Mouse (Mus musculus) T-helper 1 cell (primary cell): ENCODE data around the gene Hist1h3e.
"Not testable (repeated sequence)": the region's sequence is repeated elsewhere in the genome, so short reads cannot be mapped to it uniquely, and the experiment has no call there.

Experiments
- in situ Hi-C: fragments of 300-600 bp; cut with MboI, MseI; formaldehyde crosslinking; loops from one replicate; pipeline ENCODE4 v1.15.1; 2025; ENCODE audit warnings: high pct_unique_total_duplicates

Hist1h3e gene

GRCm38 (mm10) chr13:23561883-23562659 lies at the start of gene Hist1h3e:
Hist1h3e (minus strand) TSS chr13:23562369.
- in situ Hi-C loops: not testable (repeated sequence)

- in situ Hi-C loops: no loop called here
Observed at GRCm38 (mm10) chr13:23611638-23612037, 49.5 kb upstream of the Hist1h3e start.

- in situ Hi-C loops: no loop called here
Observed at GRCm38 (mm10) chr13:23610393-23610792, 48.2 kb upstream of the Hist1h3e start.

- in situ Hi-C loops: loop anchor here (10.0 kb wide), 2 partner anchors 755 to 1395 kb away; partner anchors contain the start of gene Vmn1r211
Observed at GRCm38 (mm10) chr13:23609844-23610243, 47.7 kb upstream of the Hist1h3e start.

- in situ Hi-C loops: loop anchor here (10.0 kb wide), 2 partner anchors 754 to 1396 kb away; partner anchors contain the start of gene Vmn1r211
Observed at GRCm38 (mm10) chr13:23609209-23609608, 47.0 kb upstream of the Hist1h3e start.

GRCm38 (mm10) chr13:23605052-23605451 lies 42.9 kb upstream of the Hist1h3e start:
- in situ Hi-C loops: loop anchor here (10.0 kb wide), 2 partner anchors 750 to 1400 kb away; partner anchors contain the start of gene Vmn1r211

- in situ Hi-C loops: loop anchor here (10.0 kb wide), 2 partner anchors 750 to 1400 kb away; partner anchors contain the start of gene Vmn1r211
Observed at GRCm38 (mm10) chr13:23604452-23604851, 42.3 kb upstream of the Hist1h3e start.

GRCm38 (mm10) chr13:23603182-23603699 lies 41.1 kb upstream of the Hist1h3e start:
- in situ Hi-C loops: loop anchor here (10.0 kb wide), 2 partner anchors 748 to 1402 kb away; partner anchors contain the start of gene Vmn1r211

GRCm38 (mm10) chr13:23597957-23598356 lies 35.8 kb upstream of the Hist1h3e start:
- in situ Hi-C loops: no loop called here

- in situ Hi-C loops: no loop called here
Observed at GRCm38 (mm10) chr13:23595622-23596372, 33.6 kb upstream of the Hist1h3e start.

- in situ Hi-C loops: no loop called here
Observed at GRCm38 (mm10) chr13:23595185-23595584, 33.0 kb upstream of the Hist1h3e start.

- in situ Hi-C loops: loop anchor here (5.0 kb wide), 1 partner anchor 161 kb away; no protein-coding TSS in a partner anchor
Observed at GRCm38 (mm10) chr13:23593051-23593770, 31.0 kb upstream of the Hist1h3e start.

- in situ Hi-C loops: loop anchor here (5.0 kb wide), 1 partner anchor 160 kb away; no protein-coding TSS in a partner anchor
Observed at GRCm38 (mm10) chr13:23592614-23593013, 30.4 kb upstream of the Hist1h3e start.

- in situ Hi-C loops: loop anchor here (5.0 kb wide), 1 partner anchor 160 kb away; no protein-coding TSS in a partner anchor
Observed at GRCm38 (mm10) chr13:23591886-23592285, 29.7 kb upstream of the Hist1h3e start.

GRCm38 (mm10) chr13:23591206-23591605 lies 29.0 kb upstream of the Hist1h3e start:
- in situ Hi-C loops: loop anchor here (5.0 kb wide), 1 partner anchor 159 kb away; no protein-coding TSS in a partner anchor

GRCm38 (mm10) chr13:23586940-23587225 lies 24.7 kb upstream of the Hist1h3e start:
- in situ Hi-C loops: no loop called here

- in situ Hi-C loops: no loop called here
Observed at GRCm38 (mm10) chr13:23586099-23586939, 24.1 kb upstream of the Hist1h3e start.

GRCm38 (mm10) chr13:23585442-23586098 lies 23.4 kb upstream of the Hist1h3e start:
- in situ Hi-C loops: not testable (repeated sequence)

- in situ Hi-C loops: no loop called here
Observed at GRCm38 (mm10) chr13:23585029-23585441, 22.9 kb upstream of the Hist1h3e start.

GRCm38 (mm10) chr13:23584331-23584730 lies 22.2 kb upstream of the Hist1h3e start:
- in situ Hi-C loops: no loop called here
